Mouse (Mus musculus): Measurements from ENCODE around the gene Gm11569. TPM values are rescaled to one million over a fixed set of nuclear protein-coding genes. Genes with fewer than 3 reads are reported as not detected.

Gene Gm11569
- not detected in 2 replicates for total RNA-seq (2023)

GRCm38 (mm10) chr11:99798832-99799231 lies at the start of gene Gm11569:
TSS of gene Gm11569 (minus strand) at chr11:99798932.

GRCm38 (mm10) chr11:99837966-99838365 lies 39.2 kb upstream of the Gm11569 start, which contains the start of gene 2300003K06Rik:
TSS of gene 2300003K06Rik (minus strand) at chr11:99838066.

GRCm38 (mm10) chr11:99815566-99815965 lies 16.8 kb upstream of the Gm11569 start, which contains the start of gene Gm11564:
TSS of gene Gm11564 (minus strand) at chr11:99815666.

GRCm38 (mm10) chr11:99809792-99810191 lies 11.1 kb upstream of the Gm11569 start, which contains the start of gene Krtap4-13:
TSS of gene Krtap4-13 (minus strand) at chr11:99809892.

GRCm38 (mm10) chr11:99804346-99804745 lies 5.6 kb upstream of the Gm11569 start, which contains the start of gene Gm11554:
TSS of gene Gm11554 (minus strand) at chr11:99804446.

GRCm38 (mm10) chr11:99793367-99793766 lies 5.4 kb downstream of the Gm11569 start, which contains the start of gene Gm11596:
TSS of gene Gm11596 (minus strand) at chr11:99793467.

GRCm38 (mm10) chr11:99784900-99785299 lies 13.8 kb downstream of the Gm11569 start, which contains the start of gene Krtap4-9:
TSS of gene Krtap4-9 (plus strand) at chr11:99785200.

GRCm38 (mm10) chr11:99780604-99781003 lies 18.1 kb downstream of the Gm11569 start, which contains the start of gene Krtap4-8:
TSS of gene Krtap4-8 (minus strand) at chr11:99780704.

GRCm38 (mm10) chr11:99772813-99773212 lies 25.9 kb downstream of the Gm11569 start, which contains the start of gene Gm11595:
TSS of gene Gm11595 (minus strand) at chr11:99772913.

Other genes with a start within 250 kb of the Gm11569 start
- gene Krtap3-3, start 248.1 kb downstream of the Gm11569 start, total RNA-seq (2023): not detected in 2 replicates
- gene Krtap3-2, start 242.1 kb downstream of the Gm11569 start, total RNA-seq (2023): not detected in 2 replicates
- not detected in 2 replicates for gene Gm11939, start 239.5 kb downstream of the Gm11569 start, total RNA-seq (2023)
- gene Krtap3-1, start 232.3 kb downstream of the Gm11569 start, total RNA-seq (2023): not detected in 2 replicates
- gene Krtap1-5, start 217.9 kb downstream of the Gm11569 start, total RNA-seq (2023): not detected in 2 replicates
- not detected in 2 replicates for gene Krtap1-4, start 215.3 kb downstream of the Gm11569 start, total RNA-seq (2023)
- gene Krtap1-3, start 207.6 kb downstream of the Gm11569 start, total RNA-seq (2023): not detected in 2 replicates
- not detected in 2 replicates for gene Krtap9-3, start 200.8 kb downstream of the Gm11569 start, total RNA-seq (2023)
- not detected in 2 replicates for gene Gm11938, start 195.6 kb downstream of the Gm11569 start, total RNA-seq (2023)
- gene Gm11937, start 188.7 kb downstream of the Gm11569 start, total RNA-seq (2023): not detected in 2 replicates
- not detected in 2 replicates for gene Krtap2-4, start 184.1 kb downstream of the Gm11569 start, total RNA-seq (2023)
- gene Gm11562, start 178.5 kb downstream of the Gm11569 start, total RNA-seq (2023): not detected in 2 replicates
- gene Krtap4-1, start 170.7 kb downstream of the Gm11569 start, total RNA-seq (2023): not detected in 2 replicates
- not detected in 2 replicates for gene Krtap4-2, start 163.8 kb downstream of the Gm11569 start, total RNA-seq (2023)
- not detected in 2 replicates for gene Krtap4-7, start 154.8 kb downstream of the Gm11569 start, total RNA-seq (2023)
- gene Gm11555, start 148.7 kb downstream of the Gm11569 start, total RNA-seq (2023): not detected in 2 replicates
- not detected in 2 replicates for gene Gm11563, start 140.0 kb downstream of the Gm11569 start, total RNA-seq (2023)
- gene Krtap4-6, start 133.0 kb downstream of the Gm11569 start, total RNA-seq (2023): not detected in 2 replicates
- gene Gm14190, start 108.2 kb downstream of the Gm11569 start, total RNA-seq (2023): not detected in 2 replicates
- not detected in 2 replicates for gene Gm14180, start 64.6 kb downstream of the Gm11569 start, total RNA-seq (2023)
- gene Gm11595, start 26.0 kb downstream of the Gm11569 start, total RNA-seq (2023): not detected in 2 replicates
- gene Krtap4-8, start 18.2 kb downstream of the Gm11569 start, total RNA-seq (2023): not detected in 2 replicates
- not detected in 2 replicates for gene Krtap4-9, start 13.7 kb downstream of the Gm11569 start, total RNA-seq (2023)
- gene Gm11596, start 5.5 kb downstream of the Gm11569 start, total RNA-seq (2023): not detected in 2 replicates
- gene Gm11554, start 5.5 kb upstream of the Gm11569 start, total RNA-seq (2023): not detected in 2 replicates
- gene Krtap4-13, start 11.0 kb upstream of the Gm11569 start, total RNA-seq (2023): not detected in 2 replicates
- not detected in 2 replicates for gene Gm11564, start 16.7 kb upstream of the Gm11569 start, total RNA-seq (2023)
- not detected in 2 replicates for gene 2300003K06Rik, start 39.1 kb upstream of the Gm11569 start, total RNA-seq (2023)
- gene Krtap4-16, start 52.7 kb upstream of the Gm11569 start, total RNA-seq (2023): not detected in 2 replicates
- gene Gm11568, start 59.0 kb upstream of the Gm11569 start, total RNA-seq (2023): not detected in 2 replicates
- not detected in 2 replicates for gene Gm11559, start 65.5 kb upstream of the Gm11569 start, total RNA-seq (2023)
- not detected in 2 replicates for gene Krtap9-1, start 74.5 kb upstream of the Gm11569 start, total RNA-seq (2023)
- not detected in 2 replicates for gene Gm11567, start 80.3 kb upstream of the Gm11569 start, total RNA-seq (2023)
- gene Krtap31-1, start 109.0 kb upstream of the Gm11569 start, total RNA-seq (2023): not detected in 2 replicates
- not detected in 2 replicates for gene Gm11565, start 115.8 kb upstream of the Gm11569 start, total RNA-seq (2023)
- not detected in 2 replicates for gene Krtap31-2, start 137.4 kb upstream of the Gm11569 start, total RNA-seq (2023)
- not detected in 2 replicates for gene Krtap9-5, start 149.5 kb upstream of the Gm11569 start, total RNA-seq (2023)
- gene Krtap29-1, start 180.1 kb upstream of the Gm11569 start, total RNA-seq (2023): not detected in 2 replicates
- not detected in 2 replicates for gene Krtap16-1, start 187.7 kb upstream of the Gm11569 start, total RNA-seq (2023)
- gene Krtap17-1, start 195.1 kb upstream of the Gm11569 start, total RNA-seq (2023): not detected in 2 replicates
- not detected in 2 replicates for gene Krt33a, start 217.3 kb upstream of the Gm11569 start, total RNA-seq (2023)
- not detected in 2 replicates for gene Krt33b, start 230.9 kb upstream of the Gm11569 start, total RNA-seq (2023)
- not detected in 2 replicates for gene Krt34, start 242.6 kb upstream of the Gm11569 start, total RNA-seq (2023)

All from neutrophil, adult 65 days (primary cell).